Mouse (Mus musculus) liver, embryonic 15.5 days (tissue): ENCODE measurements around the gene Nup85. TPM values are rescaled to one million over a fixed set of nuclear protein-coding genes. Genes with fewer than 3 reads are reported as not detected.
A peak's percentile ranks its signal among the peaks of the same experiment; 100 is the strongest.

Source experiments
- ATAC-seq: fragments of 200-750 bp; cut with Nextera tagmentation; 2 replicates; pipeline ENCODE4 v1.8.0; 2017; ENCODE audit warnings: moderate number of reproducible peaks, mild to moderate bottlenecking, moderate library complexity; ENCODE audit not compliant: insufficient read depth
- H3K27ac ChIP-seq: fragments of 300-500 bp; sonication (generic); replicated peaks from 2 replicates; pipeline ENCODE4 v1.5.1; 2015; ENCODE audit warnings: mild to moderate bottlenecking, inconsistent platforms
- H3K27me3 ChIP-seq: fragments of 300-500 bp; sonication (generic); 2 replicates; pipeline ENCODE4 v1.6.1; 2015; ENCODE audit warnings: mild to moderate bottlenecking, inconsistent platforms
- H3K36me3 ChIP-seq: fragments of 300-500 bp; sonication (generic); replicated peaks from 2 replicates; pipeline ENCODE4 v1.6.1; 2015; ENCODE audit warnings: moderate library complexity, mild to moderate bottlenecking, inconsistent platforms
- H3K4me1 ChIP-seq: fragments of 300-500 bp; sonication (generic); replicated peaks from 2 replicates; pipeline ENCODE4 v1.6.1; 2015; ENCODE audit warnings: inconsistent platforms
- H3K4me2 ChIP-seq: fragments of 300-500 bp; sonication (generic); 2 replicates; pipeline ENCODE4 v1.6.1; 2015; ENCODE audit warnings: moderate library complexity, mild to moderate bottlenecking, inconsistent platforms
- H3K4me3 ChIP-seq: fragments of 300-500 bp; sonication (generic); replicated peaks from 2 replicates; pipeline ENCODE4 v1.5.1; 2015; ENCODE audit warnings: mild to moderate bottlenecking, inconsistent platforms
- H3K9ac ChIP-seq: fragments of 300-500 bp; sonication (generic); 2 replicates; pipeline ENCODE4 v1.6.1; 2015; ENCODE audit warnings: moderate library complexity, mild to moderate bottlenecking, inconsistent platforms
- H3K9me3 ChIP-seq: fragments of 300-500 bp; sonication (generic); replicated peaks from 2 replicates; pipeline ENCODE4 v1.6.1; 2016; ENCODE audit warnings: inconsistent platforms
- WGBS: fragments of 180-500 bp; shearing (Covaris S2); methylation state at CpG from one replicate; pipeline ENCODE4 v1.1.7; 2015; ENCODE audit warnings: mixed read lengths; ENCODE audit not compliant: insufficient replicate concordance; 5-methylcytosine and 5-hydroxymethylcytosine counted together
- polyA plus RNA-seq: library from polyadenylated mRNA; unstranded; fragments of >200 nt; fragmentation: Nextera tagmentation; extraction: Ambion mirVana; gene quantifications from 2 replicates; pipeline ENCODE4 v1.2.1, GENCODE M21; 2015

Gene Nup85
- polyA plus RNA-seq, 1 experiment from 2014 or later, result 111 TPM

- peak within 1 kb of the TSS; percentile 85 for H3K4me2 ChIP-seq
- no peaks in the 10 kb centered on the region for H3K9me3 ChIP-seq
- peak; percentile 95 for ATAC-seq
- H3K4me1 ChIP-seq, result peaks cover 61% of the 10 kb centered on the region
- no peaks in the 10 kb centered on the region for H3K27me3 ChIP-seq
- peak within 1 kb of the TSS; percentile 91 for H3K27ac ChIP-seq
- WGBS, result under 1% methylated on average over 91 of the region's 93 CpGs
- peak within 1 kb of the TSS; percentile 98 for H3K4me3 ChIP-seq
- peak within 1 kb of the TSS; percentile 95 for H3K9ac ChIP-seq
- peaks cover 53% of the 10 kb centered on the region for H3K36me3 ChIP-seq
Observed at GRCm38 (mm10) chr11:115603476-115604303, 39.5 kb downstream of the Nup85 start, which contains the start of the genes Mrps7 and Gga3. Gene Mrps7, plus strand, starts transcription at chr11:115603925. Gene Gga3, minus strand, starts transcription at chr11:115604051.

- Histone ChIP-seq H3K4me3 (peak overlapping the region; percentile 98), H3K4me1 (peaks cover 60% of the 10 kb centered on the region), H3K27me3 (no peaks in the 10 kb centered on the region), H3K9me3 (no peaks in the 10 kb centered on the region), H3K9ac (peak overlapping the region; percentile 95), H3K36me3 (peaks cover 57% of the 10 kb centered on the region), H3K4me2 (peak overlapping the region; percentile 85), H3K27ac (peak overlapping the region; percentile 91)
- peak; percentile 9 for ATAC-seq
- WGBS, result 0% methylated on average over 26 of the region's 26 CpGs
Observed at GRCm38 (mm10) chr11:115604304-115604696, 40.1 kb downstream of the Nup85 start.

- WGBS, result 86% methylated on average over 18 of the region's 18 CpGs
- no peaks in the 10 kb centered on the region for H3K9me3 ChIP-seq
Observed at GRCm38 (mm10) chr11:115606733-115607132, 42.5 kb downstream of the Nup85 start.

GRCm38 (mm10) chr11:115608421-115609399, 44.5 kb downstream of the Nup85 start:
- WGBS, result 80% methylated on average over 23 of the region's 23 CpGs
- H3K9me3 ChIP-seq, result no peaks in the 10 kb centered on the region
- H3K36me3 ChIP-seq, result peaks cover 57% of the 10 kb centered on the region
- H3K4me1 ChIP-seq, result peaks cover 59% of the 10 kb centered on the region
- no peak overlapping the region for H3K9ac ChIP-seq
- no peak overlapping the region for H3K4me3 ChIP-seq
- H3K4me2 ChIP-seq, result no peak overlapping the region
- no peak for ATAC-seq
- H3K27ac ChIP-seq, result no peak overlapping the region
- H3K27me3 ChIP-seq, result no peaks in the 10 kb centered on the region

More at GRCm38 (mm10) chr11:115606733-115607132, 42.5 kb downstream of the Nup85 start:
- no peak overlapping the region for H3K9ac ChIP-seq
- ATAC-seq, result no peak
- no peaks in the 10 kb centered on the region for H3K27me3 ChIP-seq
- H3K4me1 ChIP-seq, result peaks cover 59% of the 10 kb centered on the region
- peaks cover 61% of the 10 kb centered on the region for H3K36me3 ChIP-seq
- H3K4me3 ChIP-seq, result no peak overlapping the region
- H3K27ac ChIP-seq, result no peak overlapping the region
- no peak overlapping the region for H3K4me2 ChIP-seq

- peaks cover 63% of the 10 kb centered on the region for H3K4me1 ChIP-seq
- H3K9me3 ChIP-seq, result no peaks in the 10 kb centered on the region
- no peak overlapping the region for H3K27ac ChIP-seq
- H3K27me3 ChIP-seq, result no peaks in the 10 kb centered on the region
- WGBS, result 63% methylated on average over 3 of the region's 3 CpGs
- no peak overlapping the region for H3K4me2 ChIP-seq
- H3K9ac ChIP-seq, result no peak overlapping the region
- peaks cover 61% of the 10 kb centered on the region for H3K36me3 ChIP-seq
- no peak overlapping the region for H3K4me3 ChIP-seq
- ATAC-seq, result no peak
Observed at GRCm38 (mm10) chr11:115609576-115609975, 45.3 kb downstream of the Nup85 start.

DNA sequence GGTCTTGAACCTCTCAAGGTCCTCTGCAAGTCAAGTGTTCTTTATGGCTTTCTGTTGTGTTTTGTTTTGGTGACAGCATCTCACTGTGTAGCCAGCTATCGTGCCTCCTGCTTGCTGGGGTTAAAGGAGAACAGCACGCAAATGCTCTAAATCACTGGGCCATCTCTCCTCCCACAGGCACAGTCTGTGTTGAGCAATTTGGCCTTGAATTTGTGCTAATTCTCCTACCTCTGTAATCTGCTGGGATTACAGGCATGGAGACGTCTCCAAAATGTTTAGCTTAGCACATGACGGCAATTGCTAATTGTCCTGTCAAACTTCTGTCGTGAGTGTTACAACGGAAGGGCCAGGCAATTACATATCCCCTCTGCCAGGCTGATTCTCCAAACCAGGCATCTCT, 46.9 kb downstream of the Nup85 start:
- Histone ChIP-seq H3K9ac (no peak overlapping the region; the same call in 1 of the 2 replicates), H3K36me3 (peaks cover 61% of the 10 kb centered on the region), H3K27ac (0 out of 2 replicates have a peak overlapping the region, but pooled peaks have one; percentile 99), H3K4me3 (peak overlapping the region; percentile 82), H3K4me2 (peak overlapping the region; percentile 86), H3K4me1 (peaks cover 47% of the 10 kb centered on the region), H3K9me3 (no peaks in the 10 kb centered on the region), H3K27me3 (no peaks in the 10 kb centered on the region)
- WGBS, result 82% methylated on average over 6 of the region's 6 CpGs
- ATAC-seq, result no peak

DNA sequence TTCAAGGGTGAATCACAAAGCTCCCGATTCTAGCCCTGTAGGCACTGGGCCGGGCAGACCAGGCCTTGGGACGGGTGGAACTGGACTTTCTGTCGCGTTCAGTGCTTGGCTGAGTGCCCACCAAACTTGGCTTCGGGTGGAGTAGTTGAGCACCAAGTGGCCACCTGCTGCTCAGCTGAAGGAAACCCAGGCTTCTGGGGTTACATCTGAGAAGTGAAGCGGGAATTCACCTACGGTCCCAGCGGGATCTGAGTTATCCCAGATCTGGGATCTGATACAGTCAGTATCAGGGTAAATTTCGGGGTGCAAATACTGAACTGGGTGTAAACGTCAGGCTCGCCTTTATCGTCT, 47.8 kb downstream of the Nup85 start:
- H3K9me3 ChIP-seq, result no peaks in the 10 kb centered on the region
- under 1% methylated on average over 13 of the region's 13 CpGs for WGBS
- H3K27me3 ChIP-seq, result no peaks in the 10 kb centered on the region
- peaks cover 56% of the 10 kb centered on the region for H3K36me3 ChIP-seq
- H3K4me2 ChIP-seq, result peak overlapping the region; percentile 86
- H3K9ac ChIP-seq, result peak overlapping the region; percentile 89
- peaks cover 47% of the 10 kb centered on the region for H3K4me1 ChIP-seq
- peak overlapping the region; percentile 82 for H3K4me3 ChIP-seq
- peak; percentile 32 for ATAC-seq
- H3K27ac ChIP-seq, result peak overlapping the region; percentile 99

- H3K4me1 ChIP-seq, result peaks cover 48% of the 10 kb centered on the region
- H3K4me2 ChIP-seq, result peak within 1 kb of the TSS; percentile 86
- peak within 1 kb of the TSS; percentile 99 for H3K27ac ChIP-seq
- peak within 1 kb of the TSS; percentile 89 for H3K9ac ChIP-seq
- peak; percentile 87 for ATAC-seq
- no peaks in the 10 kb centered on the region for H3K27me3 ChIP-seq
- H3K36me3 ChIP-seq, result peaks cover 51% of the 10 kb centered on the region
- H3K9me3 ChIP-seq, result no peaks in the 10 kb centered on the region
- peak within 1 kb of the TSS; percentile 82 for H3K4me3 ChIP-seq
- WGBS, result under 1% methylated on average over 80 of the region's 80 CpGs
Observed at GRCm38 (mm10) chr11:115612410-115613137, 48.3 kb downstream of the Nup85 start, which contains the start of gene Mif4gd. Gene Mif4gd, minus strand, starts transcription at chr11:115612969.

DNA sequence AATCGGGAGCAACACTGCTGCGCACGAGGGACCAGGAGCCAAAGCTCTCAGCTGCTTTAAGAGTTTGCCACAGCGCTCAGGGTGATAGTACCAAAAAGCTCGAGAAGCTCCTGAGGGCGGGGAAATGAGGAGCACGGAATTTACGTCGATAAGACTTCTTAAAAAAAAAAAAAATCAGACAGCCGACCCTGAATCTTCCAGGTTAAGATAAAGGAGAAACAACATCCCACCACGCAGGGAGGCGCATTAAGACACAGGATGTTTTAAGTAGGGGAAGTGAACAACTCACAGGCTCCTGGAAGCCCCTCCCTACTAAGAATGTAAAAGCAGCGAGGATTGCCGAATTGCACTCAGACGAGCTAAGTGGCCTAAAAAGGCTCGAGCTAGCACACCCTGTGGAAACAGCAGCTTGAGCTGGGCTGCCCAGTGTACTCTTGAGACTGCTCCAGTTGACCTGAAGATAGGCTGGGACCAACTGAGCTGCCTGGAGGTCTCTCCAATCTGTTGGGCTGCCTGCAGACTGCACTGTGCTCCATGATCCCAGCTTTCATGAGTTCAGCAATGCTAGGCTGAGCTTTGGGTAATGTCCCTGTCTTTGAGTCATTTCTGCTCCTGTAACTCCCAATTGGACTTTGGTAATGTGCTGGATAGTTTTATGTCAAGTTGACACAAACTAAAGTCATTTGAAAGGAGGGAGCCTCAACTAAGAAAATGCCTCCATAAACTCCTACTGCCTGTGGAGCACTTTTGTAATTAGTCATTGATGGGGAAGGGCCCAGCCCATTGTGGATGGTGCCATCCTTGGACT, 49.1 kb downstream of the Nup85 start:
- no peaks in the 10 kb centered on the region for H3K9me3 ChIP-seq
- WGBS, result under 1% methylated on average over 16 of the region's 16 CpGs
- H3K4me1 ChIP-seq, result peaks cover 49% of the 10 kb centered on the region
- H3K27ac ChIP-seq, result peak overlapping the region; percentile 99
- H3K4me2 ChIP-seq, result peak overlapping the region; percentile 86
- H3K4me3 ChIP-seq, result peak overlapping the region; percentile 82
- ATAC-seq, result peak; percentile 20
- H3K9ac ChIP-seq, result peak overlapping the region; percentile 89
- H3K36me3 ChIP-seq, result peaks cover 47% of the 10 kb centered on the region
- H3K27me3 ChIP-seq, result no peaks in the 10 kb centered on the region
